Mouse (Mus musculus) forebrain, embryonic 14.5 days (tissue): ENCODE results near the gene Tuba4a. TPM values are rescaled to one million over a fixed set of nuclear protein-coding genes. Genes with fewer than 3 reads are reported as not detected.
A peak's percentile ranks its signal among the peaks of the same experiment; 100 is the strongest.
"Not testable (repeated sequence)": the region's sequence is repeated elsewhere in the genome, so short reads cannot be mapped to it uniquely, and the experiment has no call there.

Source experiments
- ATAC-seq: fragments of 200-750 bp; cut with Nextera tagmentation; 2 replicates; pipeline ENCODE4 v1.8.0; 2017; ENCODE audit warnings: mild to moderate bottlenecking, moderate library complexity
- DNase-seq: peaks from one replicate; pipeline ENCODE4 v3.0.0-alpha.2; 2015; ENCODE audit warnings: low spot score
- H3K27ac ChIP-seq: fragments of 300-500 bp; sonication (generic); 2 replicates; pipeline ENCODE4 v1.5.1; 2014; ENCODE audit warnings: low read depth, mild to moderate bottlenecking, control low read depth, low read length, moderate library complexity
- H3K27me3 ChIP-seq: fragments of 300-500 bp; sonication (generic); replicated peaks from 2 replicates; pipeline ENCODE4 v1.6.1; 2014; ENCODE audit warnings: low read length, control low read depth, mixed read lengths; ENCODE audit not compliant: control insufficient read depth, insufficient read depth
- H3K36me3 ChIP-seq: fragments of 300-500 bp; sonication (generic); 2 replicates; pipeline ENCODE4 v1.6.1; 2014; ENCODE audit warnings: low read length, control low read depth; ENCODE audit not compliant: control insufficient read depth, insufficient read depth
- H3K4me1 ChIP-seq: fragments of 300-500 bp; sonication (generic); 2 replicates; pipeline ENCODE4 v1.6.1; 2014; ENCODE audit warnings: antibody characterized with exemption, low read length, control low read depth; ENCODE audit not compliant: control insufficient read depth, insufficient read depth
- H3K4me2 ChIP-seq: fragments of 300-500 bp; sonication (generic); 2 replicates; pipeline ENCODE4 v1.6.1; 2014; ENCODE audit warnings: mild to moderate bottlenecking, control low read depth, low read length
- H3K4me3 ChIP-seq: fragments of 300-500 bp; sonication (generic); 2 replicates; pipeline ENCODE4 v1.5.1; 2014; ENCODE audit warnings: low read depth, low read length, control low read depth
- H3K9ac ChIP-seq: fragments of 300-500 bp; sonication (generic); 2 replicates; pipeline ENCODE4 v1.6.1; 2014; ENCODE audit warnings: mild to moderate bottlenecking, low read length, control low read depth, moderate library complexity
- H3K9me3 ChIP-seq: fragments of 300-500 bp; sonication (generic); replicated peaks from 2 replicates; pipeline ENCODE4 v1.6.1; 2016; ENCODE audit warnings: low read length, control low read depth, mixed read lengths; ENCODE audit not compliant: control insufficient read depth
- WGBS: fragments of 180-500 bp; shearing (Covaris S2); extraction: QIAGEN DNeasy Blood & Tissue Kit; methylation state at CpG from one replicate; pipeline ENCODE4 v1.1.7; 2014; 5-methylcytosine and 5-hydroxymethylcytosine counted together
- polyA plus RNA-seq: library from polyadenylated mRNA; unstranded; fragments of >200 nt; fragmentation: Nextera tagmentation; extraction: Ambion mirVana; gene quantifications from 2 replicates; pipeline ENCODE4 v1.2.1, GENCODE M21; 2014

The Tuba4a gene
- polyA plus RNA-seq, 1 experiment from 2014 or later, result 21.3 TPM

DNA sequence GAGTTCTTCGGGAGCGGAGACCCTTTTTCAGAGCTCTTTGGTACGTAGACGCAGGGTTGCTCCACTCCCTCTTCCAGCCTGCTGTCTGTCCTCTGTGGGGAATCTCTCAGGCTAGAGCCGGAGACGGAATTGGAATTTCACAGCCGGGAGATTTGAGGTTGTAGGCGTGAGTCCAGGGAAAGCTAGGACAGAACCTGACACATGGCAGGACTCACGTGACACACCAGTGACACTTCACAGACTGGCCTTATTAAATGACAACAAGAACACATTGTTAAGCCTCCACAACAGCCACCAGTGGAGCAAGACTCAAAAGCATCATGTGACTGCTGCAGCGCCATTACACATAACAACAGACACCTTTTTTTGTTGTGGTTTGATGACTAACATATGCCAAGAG is 19.9 kb upstream of the Tuba4a start:
- 85% methylated on average over 10 of the region's 10 CpGs for WGBS
- Histone ChIP-seq H3K4me2 (no peak overlapping the region), H3K9me3 (no peaks in the 10 kb centered on the region), H3K36me3 (peaks cover 31% of the 10 kb centered on the region), H3K27me3 (no peaks in the 10 kb centered on the region), H3K4me1 (peaks cover 9% of the 10 kb centered on the region; the same call in 1 of the 2 replicates), H3K9ac (no peak overlapping the region), H3K4me3 (no peak overlapping the region), H3K27ac (no peak overlapping the region)
- no peak for ATAC-seq
- no peak for DNase-seq

DNA sequence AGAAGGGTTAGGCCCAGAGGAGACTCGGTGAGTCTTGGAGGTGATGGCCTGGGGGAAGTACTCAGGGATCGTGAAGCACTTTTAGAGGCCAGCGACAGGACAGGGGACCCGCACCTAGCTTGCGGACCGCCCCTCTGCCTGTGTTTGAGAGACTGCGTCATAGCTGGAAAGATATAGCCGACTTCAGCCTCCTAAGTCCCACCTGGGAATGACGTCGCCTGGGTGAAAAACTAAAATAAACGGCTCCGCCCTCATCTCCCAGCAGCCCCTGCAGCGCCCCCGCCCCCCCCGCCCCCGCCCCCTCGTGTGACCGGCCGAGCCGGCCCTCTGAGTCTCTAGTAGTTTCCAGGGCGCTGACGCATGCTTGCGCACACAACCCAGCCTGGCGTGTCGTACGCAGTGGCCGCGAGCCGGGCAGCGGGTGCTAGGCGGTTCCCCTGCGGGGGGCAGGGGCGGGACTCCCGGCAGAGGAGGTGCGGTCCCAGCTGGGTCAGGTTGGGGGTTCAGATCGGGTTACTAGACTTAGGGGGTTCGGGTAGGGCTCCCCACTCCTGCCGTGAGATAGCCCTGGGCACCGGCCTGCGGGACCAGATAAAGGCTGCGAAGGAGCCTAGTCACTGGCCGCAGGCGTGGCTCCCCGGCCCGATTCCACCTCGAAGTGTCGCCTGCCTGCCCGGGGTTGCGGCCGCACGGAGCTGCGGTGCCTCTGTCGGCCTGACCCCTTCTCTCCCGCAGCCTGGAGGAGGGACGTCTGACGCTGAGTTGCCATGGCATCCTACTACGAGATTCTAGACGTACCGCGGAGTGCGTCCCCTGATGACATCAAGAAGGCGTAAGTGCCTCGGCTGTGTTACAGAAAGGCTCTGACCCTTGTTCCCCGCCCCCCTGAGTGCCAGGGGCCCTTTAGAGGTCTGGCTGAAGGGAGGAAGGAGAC is 16.7 kb upstream of the Tuba4a start, which contains the start of gene Dnajb2:
Gene Dnajb2 (plus strand): TSS at position 290 of the 934 bp plus-strand sequence.
- H3K4me1 ChIP-seq, result peaks cover 9% of the 10 kb centered on the region; the same call in 1 of the 2 replicates
- ATAC-seq, result peak; percentile 87
- under 1% methylated on average over 57 of the region's 64 CpGs for WGBS

DNA sequence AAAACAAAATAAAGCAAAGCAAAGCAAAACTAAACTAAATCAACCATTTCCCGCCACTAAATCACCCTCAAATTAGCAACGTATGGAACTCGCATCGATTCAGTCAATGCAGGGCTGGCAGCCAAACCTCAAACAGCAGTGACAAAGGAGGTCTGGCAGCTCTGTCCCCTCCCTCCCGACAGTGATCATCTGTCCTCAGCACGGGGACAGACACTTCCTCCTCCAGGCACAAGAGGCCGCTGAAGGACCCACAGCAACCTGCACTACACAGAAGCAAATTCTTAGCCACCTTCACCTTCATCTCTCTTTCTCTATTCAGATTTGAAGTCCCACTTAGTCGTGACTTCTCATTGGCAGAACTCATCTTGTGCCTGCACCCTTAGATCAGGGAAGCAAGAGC is 14.9 kb upstream of the Tuba4a start:
- peak; percentile 87 for DNase-seq
- peak; percentile 69; the same call in 1 of the 2 replicates for ATAC-seq
- no peak overlapping the region for H3K4me3 ChIP-seq
- H3K9me3 ChIP-seq, result no peaks in the 10 kb centered on the region
- no peaks in the 10 kb centered on the region for H3K27me3 ChIP-seq
- H3K4me2 ChIP-seq, result 0 out of 2 replicates have a peak overlapping the region, but pooled peaks have one; percentile 14
- 2% methylated on average over 8 of the region's 8 CpGs for WGBS
- H3K4me1 ChIP-seq, result peaks cover 9% of the 10 kb centered on the region; the same call in 1 of the 2 replicates
- H3K36me3 ChIP-seq, result peaks cover 2% of the 10 kb centered on the region; the same call in 1 of the 2 replicates
- H3K9ac ChIP-seq, result no peak overlapping the region
- H3K27ac ChIP-seq, result no peak overlapping the region

More for the DNA sequence above, 16.7 kb upstream of the Tuba4a start, which contains the start of gene Dnajb2:
- peak within 1 kb of the TSS; percentile 92 for H3K4me2 ChIP-seq
- no peaks in the 10 kb centered on the region for H3K9me3 ChIP-seq
- peak within 1 kb of the TSS; percentile 76 for H3K27ac ChIP-seq
- H3K9ac ChIP-seq, result peak within 1 kb of the TSS; percentile 87
- no peaks in the 10 kb centered on the region for H3K27me3 ChIP-seq
- H3K4me3 ChIP-seq, result peak within 1 kb of the TSS; percentile 63
- peak; percentile 78 for DNase-seq
- peaks cover 16% of the 10 kb centered on the region for H3K36me3 ChIP-seq

DNA sequence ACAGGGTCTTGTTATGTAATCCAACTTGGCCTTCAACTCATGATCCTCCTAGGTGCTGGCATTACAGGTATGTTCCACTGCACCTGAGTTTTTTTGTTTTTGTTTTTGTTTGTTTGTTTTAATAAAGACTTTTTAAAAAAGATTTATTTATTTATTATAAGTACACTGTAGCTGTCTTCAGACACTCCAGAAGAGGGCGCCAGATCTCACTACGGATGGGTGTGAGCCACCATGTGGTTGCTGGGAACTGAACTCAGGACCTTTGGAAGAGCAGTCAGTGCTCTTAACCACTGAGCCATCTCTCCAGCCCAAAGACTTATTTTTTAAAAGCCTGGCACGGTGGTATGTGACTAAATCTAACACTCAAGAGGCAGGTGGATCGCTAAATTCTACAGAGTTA is 12.8 kb upstream of the Tuba4a start:
- H3K4me1 ChIP-seq, H3K36me3 ChIP-seq, DNase-seq, H3K9me3 ChIP-seq, H3K9ac ChIP-seq, H3K27me3 ChIP-seq, H3K4me2 ChIP-seq, H3K4me3 ChIP-seq, ATAC-seq, H3K27ac ChIP-seq: not testable (repeated sequence)
- 73% methylated on average over 4 of the region's 4 CpGs for WGBS

DNA sequence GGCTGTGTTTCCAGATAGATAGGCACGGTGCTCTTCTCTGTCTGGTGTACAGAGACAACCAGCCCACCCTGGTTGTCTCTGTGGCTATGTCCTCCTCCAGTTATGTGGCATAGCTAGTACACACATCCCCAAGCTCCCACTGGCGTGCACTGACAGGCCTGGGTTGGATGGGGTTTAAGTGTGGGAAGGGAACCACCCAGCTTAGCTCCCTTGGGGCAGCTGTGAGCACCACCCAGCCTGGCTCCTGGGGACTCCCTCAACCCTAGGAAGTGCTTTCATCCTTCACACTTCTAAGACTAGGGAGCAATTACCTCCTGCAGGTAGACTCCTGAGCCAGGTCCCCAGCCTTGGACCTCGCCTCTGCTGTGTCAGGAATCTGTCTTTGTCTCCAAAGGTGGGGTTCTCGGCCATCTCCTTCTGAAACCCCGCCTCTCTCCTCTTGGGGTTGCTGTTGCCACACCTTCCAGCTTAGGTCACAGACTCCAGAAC is 12.0 kb upstream of the Tuba4a start, which contains the start of gene A630095N17Rik:
Gene A630095N17Rik (minus strand): TSS at position 439 of the 489 bp plus-strand sequence.
- H3K27ac ChIP-seq, result no peak within 1 kb of the TSS
- H3K4me3 ChIP-seq, result no peak within 1 kb of the TSS
- H3K36me3 ChIP-seq, result no peaks in the 10 kb centered on the region
- no peaks in the 10 kb centered on the region for H3K9me3 ChIP-seq
- H3K4me2 ChIP-seq, result no peak within 1 kb of the TSS
- no peaks in the 10 kb centered on the region for H3K27me3 ChIP-seq
- WGBS, result 66% methylated on average over 5 of the region's 5 CpGs
- ATAC-seq, result no peak
- H3K4me1 ChIP-seq, result no peaks in the 10 kb centered on the region
- DNase-seq, result no peak
- no peak within 1 kb of the TSS for H3K9ac ChIP-seq

DNA sequence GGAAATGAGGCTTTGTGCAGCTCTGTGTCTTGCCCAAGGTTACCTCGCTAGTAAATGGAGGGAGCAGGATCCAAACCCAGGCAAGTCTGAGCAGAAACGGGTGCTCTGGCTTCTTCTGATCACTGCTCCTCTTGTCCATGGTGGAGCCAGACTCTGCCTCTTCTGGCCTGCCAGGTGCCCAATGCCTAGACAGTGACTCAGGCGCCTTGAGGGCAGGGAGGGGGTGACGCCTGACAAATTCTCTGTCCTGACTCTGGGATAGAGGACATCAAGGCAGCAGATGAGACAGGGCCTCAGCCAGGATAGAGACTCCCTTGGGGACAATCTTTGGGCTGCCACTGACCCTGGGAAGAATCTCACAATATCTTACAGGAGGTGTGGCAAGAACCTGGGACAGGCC is 11.6 kb upstream of the Tuba4a start:
- Histone ChIP-seq H3K9me3 (no peaks in the 10 kb centered on the region), H3K27ac (no peak overlapping the region), H3K4me1 (no peaks in the 10 kb centered on the region), H3K36me3 (no peaks in the 10 kb centered on the region), H3K4me3 (no peak overlapping the region), H3K27me3 (no peaks in the 10 kb centered on the region), H3K9ac (no peak overlapping the region), H3K4me2 (no peak overlapping the region)
- 77% methylated on average over 4 of the region's 4 CpGs for WGBS
- ATAC-seq, result no peak
- no peak for DNase-seq

DNA sequence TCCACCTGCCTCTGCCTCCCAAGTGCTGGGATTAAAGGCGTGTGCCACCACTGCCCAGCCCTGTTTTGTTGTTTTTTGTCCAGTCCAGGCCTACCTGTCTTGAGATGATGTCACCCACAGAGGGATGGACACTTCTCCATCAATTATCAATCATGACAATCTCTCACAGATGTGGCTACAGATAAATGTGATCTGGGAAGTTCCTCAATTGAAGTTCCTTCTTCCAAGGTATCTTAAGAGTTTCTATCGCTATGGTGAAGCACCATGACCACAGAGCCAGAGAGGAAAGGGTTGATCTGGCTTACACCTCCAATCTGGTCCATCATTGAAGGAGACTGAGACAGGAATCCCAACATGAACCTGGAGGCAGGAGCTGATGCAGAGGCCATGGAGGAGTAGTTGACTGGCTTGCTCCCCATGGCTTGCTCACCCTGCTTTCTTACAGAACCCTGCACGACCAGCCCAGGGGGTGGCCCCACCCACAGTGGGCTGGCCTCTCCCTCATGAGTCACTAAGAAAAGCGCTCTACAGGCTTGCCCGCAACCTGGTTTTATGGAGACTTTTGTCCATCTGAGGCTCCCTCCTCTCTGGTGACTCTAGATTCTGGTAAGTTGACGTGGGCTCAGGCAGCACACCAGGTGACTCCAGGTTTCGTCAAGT is 10.8 kb upstream of the Tuba4a start:
- no peaks in the 10 kb centered on the region for H3K36me3 ChIP-seq
- H3K4me1 ChIP-seq, result no peaks in the 10 kb centered on the region
- WGBS, result 79% methylated on average over 7 of the region's 7 CpGs
- H3K9me3 ChIP-seq, result no peaks in the 10 kb centered on the region
- H3K4me2 ChIP-seq, result no peak overlapping the region
- no peak overlapping the region for H3K4me3 ChIP-seq
- H3K27me3 ChIP-seq, result no peaks in the 10 kb centered on the region
- H3K9ac ChIP-seq, result no peak overlapping the region
- no peak overlapping the region for H3K27ac ChIP-seq
- ATAC-seq, result no peak
- DNase-seq, result no peak

DNA sequence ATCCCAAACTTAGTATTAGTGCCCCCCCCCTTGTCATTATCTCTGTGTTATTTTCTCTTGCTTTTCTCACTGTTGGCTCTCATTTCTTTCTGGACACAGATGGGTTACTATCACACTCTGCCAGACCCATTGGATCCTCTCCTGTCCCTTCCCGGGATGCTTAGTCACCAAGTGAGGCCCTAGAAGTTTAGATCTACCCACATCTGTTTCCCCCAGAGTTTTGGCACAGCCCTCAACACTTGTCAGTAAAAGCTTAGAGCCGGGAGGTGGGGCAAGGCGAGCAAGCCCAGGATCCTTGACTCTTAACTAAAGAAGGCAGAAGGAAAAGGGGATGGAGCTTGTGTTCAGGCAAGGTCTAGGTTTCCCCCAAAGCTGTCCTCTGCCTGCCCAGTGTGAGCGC is 9.5 kb upstream of the Tuba4a start:
- no peak for DNase-seq
- ATAC-seq, result no peak
- 69% methylated on average over 4 of the region's 4 CpGs for WGBS

More for the DNA sequence above, 9.5 kb upstream of the Tuba4a start:
- no peak overlapping the region for H3K4me2 ChIP-seq
- no peaks in the 10 kb centered on the region for H3K4me1 ChIP-seq
- no peak overlapping the region for H3K9ac ChIP-seq
- H3K9me3 ChIP-seq, result no peaks in the 10 kb centered on the region
- no peaks in the 10 kb centered on the region for H3K36me3 ChIP-seq
- H3K27ac ChIP-seq, result no peak overlapping the region
- no peak overlapping the region for H3K4me3 ChIP-seq
- H3K27me3 ChIP-seq, result no peaks in the 10 kb centered on the region
